Mouse (Mus musculus): ENCODE results near the gene 4931409K22Rik. TPM values are rescaled to one million over a fixed set of nuclear protein-coding genes. Genes with fewer than 3 reads are reported as not detected.
"Not testable (repeated sequence)": the region's sequence is repeated elsewhere in the genome, so short reads cannot be mapped to it uniquely, and the experiment has no call there.

4931409K22Rik gene
- total RNA-seq, 1 experiment from 2014 or later: not detected

GRCm38 (mm10) chr5:24593230-24593629, 36.6 kb upstream of the 4931409K22Rik start:
- no peak for DNase-seq

DNA sequence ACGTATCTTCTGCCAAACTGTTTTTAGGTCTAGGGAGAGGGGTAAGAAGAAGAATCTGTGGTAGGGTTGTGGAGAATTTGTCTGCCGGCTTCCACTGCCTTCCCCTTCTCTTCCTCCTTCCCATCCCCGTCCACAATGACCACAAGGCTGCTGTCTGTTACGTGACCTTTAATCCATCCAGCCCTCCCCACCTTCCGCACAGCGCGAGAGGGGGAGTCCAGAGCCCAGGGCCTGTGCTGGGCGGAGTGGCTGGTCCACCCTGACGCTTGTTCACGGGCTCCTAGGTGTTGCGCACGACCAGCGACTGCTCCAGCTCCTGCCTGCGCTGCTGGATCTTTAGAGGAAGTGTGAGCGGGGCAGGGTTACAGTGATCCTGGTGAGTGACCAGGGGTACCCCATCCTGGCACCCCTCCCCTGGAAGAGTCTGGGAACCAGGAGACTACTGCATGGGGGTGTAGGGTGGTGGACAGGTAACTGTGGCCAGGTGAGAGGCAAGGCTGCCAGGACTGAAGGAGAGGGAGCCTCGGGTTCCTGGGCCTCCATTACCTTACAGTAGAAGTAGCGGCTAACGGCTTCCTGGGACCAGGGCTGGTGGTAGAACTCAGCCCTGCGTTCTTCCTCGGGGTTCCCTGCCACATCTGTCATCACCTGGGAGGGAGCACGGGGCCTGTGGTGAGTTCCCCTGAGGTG, 36.0 kb upstream of the 4931409K22Rik start:
- DNase-seq: no peak

GRCm38 (mm10) chr5:24591796-24592470, 35.3 kb upstream of the 4931409K22Rik start:
- no peak for DNase-seq

GRCm38 (mm10) chr5:24591268-24591721, 34.7 kb upstream of the 4931409K22Rik start:
- peak; percentile 72 for DNase-seq

DNA sequence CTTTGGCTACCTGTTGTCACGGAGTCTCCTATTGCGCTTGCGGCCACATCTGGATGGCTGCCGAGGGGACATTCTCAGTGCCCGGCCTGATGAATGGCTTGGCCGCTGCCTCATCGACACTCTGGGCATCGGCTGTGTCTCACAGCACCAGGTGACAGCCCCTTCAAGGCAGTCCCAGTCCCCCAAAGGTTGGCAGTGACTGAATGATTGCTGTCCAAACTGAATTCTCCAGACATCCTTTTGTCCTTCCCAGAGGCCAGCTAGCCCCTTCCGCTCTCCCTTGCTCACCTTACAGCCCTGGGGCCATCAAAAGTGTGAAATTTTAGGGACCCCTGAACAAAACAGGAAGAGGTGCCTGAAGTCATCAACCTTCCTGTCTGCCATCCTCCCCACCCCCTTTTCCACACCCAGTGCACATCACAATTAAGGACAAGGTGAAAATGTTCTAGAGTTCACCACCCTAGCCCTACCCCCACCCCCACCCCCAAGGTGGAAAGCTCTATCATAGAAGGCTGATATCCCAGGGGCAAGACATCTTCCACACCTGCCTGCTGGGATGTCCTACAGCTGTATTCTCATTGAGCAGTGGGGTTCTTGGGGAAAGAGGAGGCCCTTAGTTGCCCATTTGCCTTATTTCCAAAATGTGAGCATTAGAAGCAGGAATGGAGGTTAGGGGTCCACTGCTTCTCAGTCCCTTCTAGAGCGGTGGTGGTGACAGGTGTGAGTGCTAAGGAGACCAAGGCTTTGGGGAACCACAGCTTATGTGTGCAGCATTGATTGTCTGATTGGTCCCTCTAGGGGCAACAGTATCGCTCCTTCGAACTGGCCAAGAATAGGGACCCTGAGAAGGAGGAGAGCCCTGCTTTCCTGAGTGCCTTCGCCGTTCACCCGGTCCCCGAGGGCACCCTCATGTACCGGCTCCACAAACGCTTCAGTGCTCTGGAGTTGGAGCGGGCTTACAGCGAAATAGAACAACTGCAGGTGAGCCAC, 33.2 kb upstream of the 4931409K22Rik start:
- DNase-seq: no peak

- no peak for DNase-seq
These were observed 30.6 kb upstream of the 4931409K22Rik start for GRCm38 (mm10) chr5:24587200-24587577.

DNA sequence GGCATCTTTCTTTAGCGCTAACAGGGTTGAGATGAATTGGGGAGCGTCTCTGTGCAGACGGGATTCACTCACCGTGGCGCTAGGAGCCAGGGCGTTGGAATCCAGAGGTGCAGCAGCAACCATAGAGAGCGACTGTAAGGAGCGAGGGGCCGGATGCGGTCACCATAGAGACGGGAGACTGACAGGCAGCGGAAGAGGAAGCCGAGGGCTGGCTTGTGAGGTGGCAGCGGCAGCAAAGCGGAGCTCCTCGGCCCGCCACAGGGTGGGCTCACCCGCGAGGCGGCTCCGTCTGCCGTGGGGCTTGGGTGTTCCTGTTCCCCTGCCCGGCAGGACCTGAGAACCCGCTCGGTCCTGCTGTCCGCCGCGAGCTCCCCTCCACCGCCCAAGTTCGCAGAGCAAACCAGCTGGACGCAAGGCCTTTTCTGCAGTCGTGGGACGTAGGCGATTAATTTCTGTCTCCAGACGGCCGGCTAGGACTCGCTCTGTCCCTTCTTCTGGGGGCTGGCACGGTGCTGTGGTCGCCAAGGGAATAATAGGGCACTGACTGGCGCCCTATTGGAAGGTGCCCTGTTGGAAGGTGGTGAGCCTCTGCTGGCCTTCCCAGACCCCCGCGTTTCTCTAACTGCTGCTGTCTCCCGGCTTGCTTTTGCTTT, 30.1 kb upstream of the 4931409K22Rik start, which contains the start of gene Chpf2:
Gene Chpf2, plus strand, starts transcription at position 195 of the 653 bp plus-strand sequence.
- DNase-seq: peak; percentile 79

DNA sequence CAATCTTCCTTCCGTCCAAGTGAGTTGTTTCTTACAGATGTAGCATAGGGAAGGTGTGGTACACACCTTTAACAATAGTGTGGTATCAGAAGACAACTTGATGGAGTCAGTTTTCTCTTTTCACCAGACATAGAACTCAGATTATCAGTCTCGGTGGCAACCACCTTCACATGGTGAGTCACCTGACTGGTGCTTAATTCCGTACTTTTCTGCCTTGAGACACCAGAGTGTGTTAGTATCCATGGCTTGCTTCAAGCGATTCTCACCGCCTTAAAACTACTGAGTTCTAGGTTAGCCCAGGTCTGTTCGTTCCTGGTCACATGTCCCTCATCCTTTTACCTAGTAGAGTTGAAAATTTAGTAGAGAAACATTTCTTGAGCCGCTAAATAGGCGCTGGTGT, 29.5 kb upstream of the 4931409K22Rik start:
- DNase-seq: no peak

GRCm38 (mm10) chr5:24578109-24578963, 21.7 kb upstream of the 4931409K22Rik start:
- no peak for DNase-seq

DNA sequence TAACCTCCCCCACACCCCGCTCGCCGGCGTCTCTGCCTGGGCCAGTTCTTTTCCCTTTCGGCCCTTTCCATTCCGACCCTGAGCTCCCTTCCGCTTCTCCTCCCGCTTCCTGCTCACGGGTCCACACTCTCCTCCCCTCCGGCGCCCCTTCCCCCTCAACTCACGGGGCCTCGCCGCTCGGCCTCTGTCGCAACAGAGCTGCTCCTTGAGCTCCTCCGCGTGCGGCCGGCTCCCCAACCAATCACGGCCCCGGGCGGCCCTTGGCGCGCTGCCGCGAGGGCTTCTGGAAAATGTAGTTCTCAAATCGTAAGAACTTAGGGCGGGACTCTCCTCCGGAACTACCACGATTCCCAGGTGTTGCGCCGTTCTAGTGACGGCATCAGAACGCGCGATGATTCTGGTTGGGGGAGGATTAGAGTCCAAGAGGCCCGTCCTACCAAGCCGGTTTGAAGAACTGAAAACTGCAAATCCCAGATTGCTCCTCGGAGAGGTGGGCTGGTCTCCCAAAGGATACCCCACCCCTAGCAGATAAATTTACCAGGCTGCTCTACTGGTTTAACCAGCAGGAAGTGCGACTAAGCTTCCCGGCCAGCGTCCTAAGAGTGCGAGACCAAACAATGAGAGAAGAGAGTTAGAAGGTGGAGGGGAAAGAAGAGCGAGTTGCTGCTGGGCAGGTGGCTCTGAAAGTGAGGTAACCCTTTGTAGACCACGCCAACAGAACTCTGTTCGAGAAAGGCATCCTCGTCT, 20.7 kb upstream of the 4931409K22Rik start, which contains the start of gene Abcf2:
Gene Abcf2, minus strand, starts transcription at position 285 of the 747 bp plus-strand sequence.
- DNase-seq: peak; percentile 99

GRCm38 (mm10) chr5:24576801-24577182, 20.2 kb upstream of the 4931409K22Rik start:
- DNase-seq: no peak

DNA sequence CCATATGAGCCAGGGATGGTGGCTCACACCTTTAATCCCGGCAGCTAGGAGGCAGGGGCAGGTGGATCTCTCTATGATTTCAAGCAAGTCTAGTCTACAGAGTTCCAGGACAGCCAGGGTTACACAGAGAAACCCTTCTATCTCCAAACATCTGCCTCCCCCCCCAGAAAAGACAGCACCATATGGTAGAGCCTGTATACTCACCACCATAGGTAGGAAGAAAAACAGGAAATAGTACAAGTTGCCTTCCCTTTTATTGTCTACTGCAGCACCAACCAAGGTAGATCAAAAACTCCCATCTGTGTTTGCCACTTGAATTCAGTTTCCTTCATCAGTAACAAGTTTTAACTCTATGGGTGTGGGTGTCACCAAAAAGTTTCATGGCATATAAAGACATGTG, 19.3 kb upstream of the 4931409K22Rik start:
- DNase-seq: no peak

DNA sequence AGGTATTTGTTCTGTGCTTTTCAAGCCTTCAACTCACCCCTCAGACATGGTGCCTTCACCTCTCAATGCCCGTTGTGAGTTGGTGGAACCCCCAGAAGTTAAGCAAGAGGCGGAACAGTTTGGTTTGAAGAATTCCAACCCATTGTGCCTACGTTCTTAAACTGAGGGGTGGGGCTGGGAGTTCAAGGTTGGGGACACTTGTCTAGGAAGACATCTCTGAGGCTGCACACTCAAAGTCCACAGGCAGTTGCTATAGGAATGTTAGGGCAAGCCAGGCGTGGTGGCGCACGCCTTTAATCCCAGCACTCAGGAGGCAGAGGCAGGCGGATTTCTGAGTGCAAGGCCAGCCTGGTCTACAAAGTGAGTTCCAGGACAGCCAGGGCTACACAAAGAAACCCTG, 1.3 kb downstream of the 4931409K22Rik start:
- DNase-seq: not testable (repeated sequence)

GRCm38 (mm10) chr5:24553621-24554244, 2.9 kb downstream of the 4931409K22Rik start:
- DNase-seq: no peak

- no peak for DNase-seq
These were observed 5.3 kb downstream of the 4931409K22Rik start for GRCm38 (mm10) chr5:24551317-24551688.

- DNase-seq: no peak
These were observed 5.9 kb downstream of the 4931409K22Rik start for GRCm38 (mm10) chr5:24550598-24551316.

- DNase-seq: no peak
These were observed 14.0 kb downstream of the 4931409K22Rik start for GRCm38 (mm10) chr5:24542643-24543042.

DNA sequence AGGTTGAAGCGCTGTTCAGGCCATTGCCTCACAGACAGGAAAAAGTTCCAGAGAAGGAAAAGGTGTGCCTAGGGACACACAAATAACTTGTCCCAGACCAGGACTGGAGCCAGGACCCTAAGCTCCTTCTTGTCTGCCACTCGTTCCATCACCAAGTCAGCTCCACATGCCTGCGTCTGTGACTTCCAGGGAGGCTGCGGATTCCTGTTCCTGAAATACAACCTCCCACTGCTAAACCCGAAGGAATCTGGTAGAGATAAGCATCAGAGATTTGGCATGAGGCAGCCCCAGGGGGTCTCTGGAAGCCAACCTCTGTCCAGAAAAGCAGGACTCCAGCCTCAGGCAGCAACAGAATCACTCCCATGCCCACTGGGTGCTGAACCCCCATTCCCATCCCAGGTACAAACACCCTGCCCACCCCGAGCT, 15.5 kb downstream of the 4931409K22Rik start:
- DNase-seq: no peak

All from adrenal gland, postnatal 25 days (tissue).